Mouse (Mus musculus): ENCODE data around the gene Elovl3.
"Not testable (repeated sequence)": the region's sequence is repeated elsewhere in the genome, so short reads cannot be mapped to it uniquely, and the experiment has no call there.

Elovl3 gene

DNA sequence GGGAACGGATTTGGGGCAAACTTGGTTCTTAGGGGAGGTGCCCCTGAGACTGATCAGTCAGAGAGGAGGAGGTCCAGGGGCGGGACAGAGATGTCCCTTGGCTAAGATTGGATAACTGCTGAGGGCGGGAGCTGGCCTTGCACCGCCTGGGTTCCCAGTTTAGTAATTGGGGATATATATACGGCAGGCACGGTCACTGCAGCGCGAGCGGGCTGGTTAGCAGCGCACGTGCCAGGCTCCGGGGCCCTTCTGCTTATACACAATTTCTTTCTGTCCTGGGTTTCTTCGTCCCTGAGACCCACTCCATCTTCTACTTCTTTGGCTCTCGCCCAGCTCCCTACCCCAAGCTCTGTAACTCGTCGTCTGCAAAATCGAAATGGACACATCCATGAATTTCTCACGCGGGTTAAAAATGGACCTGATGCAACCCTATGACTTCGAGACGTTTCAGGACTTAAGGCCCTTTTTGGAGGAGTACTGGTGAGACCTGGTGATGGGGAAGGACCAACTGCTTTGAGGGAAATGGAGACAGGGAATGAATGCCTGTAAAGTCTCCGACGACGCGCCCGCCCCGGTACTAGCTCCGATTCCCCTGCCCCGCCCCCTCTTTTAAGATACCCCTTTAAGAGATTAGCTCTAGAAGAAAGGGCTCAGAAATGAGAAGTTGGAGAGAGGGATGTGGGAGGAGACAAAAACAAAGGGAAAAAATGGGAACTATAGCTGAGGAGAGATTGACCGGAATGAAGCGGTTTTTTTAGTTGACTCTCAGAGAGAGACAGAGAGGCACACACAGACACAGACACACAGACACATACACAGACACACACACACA lies at the start of gene Elovl3:
Gene Elovl3 (plus strand): TSS at position 204 of the 832 bp plus-strand sequence.
- CTCF ChIA-PET, result interaction anchor here (0.6 to 1.0 kb wide), 3 partner anchors 66 to 258 kb away, joined by 3 to 14 read pairs (median 4); no protein-coding TSS in a partner anchor

DNA sequence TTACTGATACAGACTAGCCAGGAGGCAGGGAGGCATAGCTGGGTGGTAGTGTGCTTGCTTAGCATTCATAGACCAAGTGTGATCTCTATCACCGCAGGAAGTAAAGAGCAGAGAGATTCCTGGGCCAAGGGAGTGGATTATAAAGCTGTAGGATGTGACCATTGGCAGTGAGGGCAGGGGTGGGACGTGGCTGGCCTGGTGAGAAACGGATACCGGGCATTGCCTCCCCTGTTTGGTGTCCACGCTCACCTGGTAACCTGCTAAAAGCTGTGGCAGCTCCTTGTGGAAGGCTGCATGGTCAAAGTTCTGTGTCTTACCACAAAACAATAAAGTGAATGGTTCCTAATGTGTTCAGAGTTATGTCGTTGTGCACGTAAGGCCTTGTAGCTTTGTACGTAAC lies 46.5 kb upstream of the Elovl3 start:
- CTCF ChIA-PET, result no interaction called here

DNA sequence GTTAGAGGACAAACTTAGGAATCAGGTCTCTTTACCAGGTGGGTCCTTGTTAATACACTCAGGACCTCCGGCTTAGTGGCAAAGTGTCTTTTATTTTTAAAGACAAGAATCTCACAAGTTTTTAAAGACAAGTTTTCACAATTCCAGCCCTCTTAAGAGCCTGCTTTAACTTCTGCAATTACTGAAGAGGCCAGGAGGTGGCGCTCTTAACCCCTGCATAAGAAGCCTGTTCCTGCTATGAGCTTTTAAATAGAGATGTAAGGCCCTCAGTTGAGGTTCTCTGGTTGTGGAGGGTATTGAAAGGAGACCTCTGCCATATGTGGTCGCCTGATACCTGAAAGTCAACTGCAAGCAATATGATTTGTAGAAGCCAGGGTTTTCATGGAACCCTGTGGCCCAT lies 45.4 kb upstream of the Elovl3 start:
- CTCF ChIA-PET, result interaction anchor here (0.6 kb wide), 1 partner anchor 909 kb away, joined by 10 read pairs; no protein-coding TSS in a partner anchor

DNA sequence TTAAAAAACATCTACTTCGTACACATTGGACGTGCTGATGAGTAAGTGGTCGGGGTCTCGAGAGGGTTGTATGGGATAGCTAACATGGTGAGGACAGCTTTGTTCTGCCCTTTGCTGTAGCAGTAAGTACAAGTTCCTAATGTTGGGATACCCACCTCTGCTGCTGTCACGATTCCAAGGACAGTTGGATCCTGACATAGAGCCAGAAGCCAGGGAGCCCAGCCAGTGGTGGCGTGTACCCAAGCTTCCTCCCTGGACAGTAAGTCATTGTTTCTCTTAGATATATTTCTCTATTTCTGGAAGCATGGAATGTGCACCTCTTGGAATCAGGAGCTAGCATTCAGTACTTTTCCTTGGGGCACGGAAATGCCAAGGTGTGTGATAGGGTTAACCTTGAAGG lies 43.8 kb upstream of the Elovl3 start:
- CTCF ChIA-PET, result interaction anchor here (0.5 to 0.7 kb wide), 3 partner anchors 37 to 383 kb away, joined by 3 to 11 read pairs (median 3); no protein-coding TSS in a partner anchor

DNA sequence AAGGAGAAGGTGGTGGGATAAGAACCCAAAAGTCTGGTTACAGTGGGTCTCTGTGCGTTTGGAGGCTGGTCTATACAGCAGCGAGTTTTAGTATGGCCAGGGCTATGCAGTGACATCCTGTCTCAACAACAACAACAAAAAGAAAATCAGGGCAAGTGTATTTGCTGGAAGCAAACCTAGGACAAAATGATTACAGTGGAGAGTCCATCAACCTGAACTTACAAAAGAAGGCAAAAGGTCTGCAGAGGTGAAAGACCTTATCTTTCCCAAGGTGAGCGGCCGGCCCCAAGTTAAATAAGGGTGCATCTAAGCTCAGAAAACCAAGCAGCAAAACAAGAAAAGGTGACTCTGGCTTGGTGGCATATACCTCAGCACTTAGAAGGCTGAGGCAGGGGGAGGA lies 40.1 kb upstream of the Elovl3 start:
- CTCF ChIA-PET, result no interaction called here

DNA sequence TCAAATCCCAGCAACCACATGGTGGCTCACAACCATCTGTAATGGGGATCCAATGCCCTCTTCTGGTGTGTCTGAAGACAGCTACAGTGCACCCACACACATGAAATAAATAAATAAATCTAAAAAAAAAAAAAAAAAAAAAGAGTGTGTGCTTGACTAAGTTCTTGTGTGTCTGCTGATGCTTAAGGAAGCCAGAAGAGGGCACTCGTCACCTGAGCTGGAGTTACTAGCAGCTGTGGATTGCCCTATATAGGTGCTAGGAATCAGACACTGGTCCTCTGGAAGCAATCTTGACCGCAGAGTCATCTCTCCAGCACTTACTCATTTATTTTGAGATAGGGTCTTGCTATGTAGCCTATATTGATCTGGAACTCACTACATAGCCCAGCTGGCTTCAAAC lies 37.6 kb upstream of the Elovl3 start:
- CTCF ChIA-PET, result no interaction called here

DNA sequence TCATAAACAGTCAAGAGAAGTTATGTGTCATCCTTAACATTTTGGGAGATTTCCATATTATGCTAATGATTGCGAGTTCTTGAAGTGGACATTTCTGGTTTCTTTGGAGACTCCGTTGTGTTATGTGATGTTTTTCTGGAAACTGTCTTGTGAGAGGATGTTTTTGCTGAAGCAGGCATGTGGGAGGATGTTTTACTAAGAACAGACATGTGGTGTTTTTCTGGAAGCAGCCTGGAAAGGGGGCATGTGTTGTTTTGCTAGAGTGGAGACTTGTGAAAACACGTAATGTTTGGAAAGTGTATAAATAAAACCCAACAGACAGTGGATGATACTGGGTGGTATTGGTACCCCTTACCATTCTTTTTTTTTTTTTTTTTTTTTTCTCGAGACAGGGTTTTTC lies 36.4 kb upstream of the Elovl3 start:
- CTCF ChIA-PET, result interaction anchor here (0.6 kb wide), 1 partner anchor 32 kb away, joined by 3 read pairs; no protein-coding TSS in a partner anchor

DNA sequence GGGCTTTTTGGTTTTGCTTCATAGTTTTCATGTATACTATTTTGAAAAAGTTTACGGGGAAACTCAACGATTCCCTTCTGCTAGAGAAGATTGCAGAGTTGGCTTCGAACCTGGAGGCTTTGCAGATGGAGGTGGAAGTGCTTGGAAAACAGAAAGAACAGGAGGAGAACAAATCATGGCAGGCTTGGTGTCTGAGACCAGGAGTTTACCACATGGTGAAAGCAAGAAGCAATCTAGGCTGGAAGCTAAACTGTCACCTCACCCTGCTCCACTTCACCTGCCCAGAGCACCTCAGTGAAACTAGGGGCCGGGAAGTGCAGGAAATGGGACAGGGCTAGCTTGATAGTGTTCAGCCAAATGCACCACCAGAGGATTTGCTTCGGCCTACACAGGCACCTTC lies 35.3 kb upstream of the Elovl3 start:
- CTCF ChIA-PET, result no interaction called here

DNA sequence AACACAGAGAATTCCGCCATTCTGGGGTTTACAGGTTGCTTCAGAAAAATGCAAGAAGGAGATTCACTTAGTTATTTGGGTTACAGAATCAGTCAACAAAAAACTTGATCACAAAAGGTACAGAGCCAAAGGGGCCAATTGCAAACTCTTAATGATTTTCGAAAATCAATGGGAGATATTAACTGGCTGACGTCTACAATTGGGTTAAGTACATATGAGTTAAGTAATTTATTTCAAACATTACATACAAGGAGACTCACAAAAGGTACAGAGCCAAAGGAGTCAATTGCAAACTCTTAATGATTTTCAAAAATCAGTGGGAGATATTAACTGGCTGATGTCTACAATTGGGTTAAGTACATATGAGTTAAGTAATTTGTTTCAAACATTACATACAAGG lies 32.1 kb upstream of the Elovl3 start:
- CTCF ChIA-PET, result no interaction called here

DNA sequence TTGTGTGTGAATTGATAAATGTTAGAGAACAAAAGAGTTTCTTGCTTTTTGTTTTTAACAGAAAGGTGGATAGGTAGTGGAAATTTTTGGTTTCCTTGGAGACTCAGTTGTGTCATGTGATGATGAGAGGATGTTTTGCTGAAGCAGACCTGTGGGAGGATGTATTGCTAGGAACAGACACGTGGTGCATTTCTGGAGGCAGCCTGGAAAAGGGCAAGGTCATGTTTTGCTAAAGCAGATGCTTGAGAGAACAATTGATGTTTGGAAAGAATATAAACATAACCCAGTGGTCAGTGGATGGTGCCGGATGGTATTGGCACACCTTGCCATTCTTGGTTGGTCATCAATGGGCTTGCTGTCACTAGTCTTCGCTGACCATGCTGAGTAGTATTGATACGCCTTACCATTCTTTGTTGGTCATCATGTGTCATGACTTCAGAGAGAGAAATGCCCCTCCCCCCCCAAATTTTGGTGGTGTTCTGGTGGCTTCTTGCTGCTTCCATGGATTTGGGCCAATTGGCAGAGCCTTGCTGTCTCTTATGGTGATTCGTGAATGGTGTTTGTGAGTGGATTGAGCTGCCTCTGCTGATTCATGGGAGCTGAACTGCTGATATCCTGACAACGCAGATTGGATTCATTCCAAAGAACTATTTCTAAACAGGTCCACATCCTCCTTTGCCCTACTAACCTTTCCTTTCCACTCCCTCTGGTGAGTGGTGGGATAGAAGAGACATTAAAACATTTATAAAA lies 28.1 kb upstream of the Elovl3 start:
- CTCF ChIA-PET, result no interaction called here

DNA sequence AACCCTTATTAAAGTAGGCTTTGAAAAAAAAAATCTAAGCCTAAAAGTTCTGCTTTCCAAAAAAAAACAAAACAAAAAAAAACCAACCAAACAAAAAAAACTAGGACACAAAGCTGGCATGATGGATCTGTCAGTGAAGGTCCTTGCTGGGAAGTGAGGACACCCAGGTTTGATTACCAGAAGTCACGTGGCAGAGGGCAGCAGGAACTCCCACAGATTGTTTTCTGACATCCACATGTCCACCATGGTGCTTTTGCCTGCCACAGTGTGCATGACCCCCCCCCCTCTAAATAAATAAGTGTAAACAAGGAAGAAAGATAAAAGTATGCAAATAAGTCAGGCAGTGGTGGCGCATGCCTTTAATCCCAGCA lies 27.5 kb upstream of the Elovl3 start:
- CTCF ChIA-PET, result no interaction called here

DNA sequence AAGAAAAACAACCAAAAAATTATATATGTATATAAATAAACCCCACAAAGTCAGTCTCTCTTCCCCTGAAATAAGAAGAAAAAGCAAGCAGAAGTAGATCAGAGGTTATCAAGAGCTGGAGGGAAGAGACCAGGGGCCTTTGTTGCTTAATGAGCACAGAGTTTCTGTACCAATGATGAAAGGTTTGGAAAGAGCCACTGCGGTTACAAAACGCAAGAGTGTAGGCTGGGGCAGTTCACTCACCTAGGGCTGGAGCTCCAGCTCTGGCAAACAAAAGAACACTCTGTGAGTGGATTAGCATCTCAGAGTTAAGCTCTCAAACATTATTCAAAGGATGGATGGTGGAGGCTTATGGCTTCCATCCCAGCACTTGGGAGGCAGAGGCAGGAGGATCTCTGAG lies 21.5 kb upstream of the Elovl3 start:
- CTCF ChIA-PET, result interaction anchor here (0.6 kb wide), 1 partner anchor 263 kb away, joined by 5 read pairs; no protein-coding TSS in a partner anchor

DNA sequence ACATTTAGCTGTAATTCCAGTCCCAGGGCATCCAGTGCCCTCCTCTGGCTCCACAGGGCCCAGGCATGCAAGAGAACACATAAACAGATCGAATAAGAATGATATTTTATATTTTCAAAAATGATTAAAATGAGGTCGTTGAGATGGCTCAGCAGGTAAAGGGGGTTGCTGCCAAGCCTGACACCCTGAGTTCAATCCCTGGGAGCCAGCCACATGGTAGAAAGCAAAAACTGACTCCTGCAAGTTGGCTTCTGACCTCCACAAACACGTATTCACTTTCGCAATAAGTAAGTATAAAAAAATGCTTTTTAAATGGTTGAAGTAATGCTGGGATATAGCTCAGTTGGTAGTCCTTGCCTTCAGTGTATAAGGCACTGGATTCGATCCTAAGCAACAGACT lies 20.9 kb upstream of the Elovl3 start:
- CTCF ChIA-PET, result interaction anchor here (0.6 kb wide), 1 partner anchor 264 kb away, joined by 5 read pairs; no protein-coding TSS in a partner anchor

DNA sequence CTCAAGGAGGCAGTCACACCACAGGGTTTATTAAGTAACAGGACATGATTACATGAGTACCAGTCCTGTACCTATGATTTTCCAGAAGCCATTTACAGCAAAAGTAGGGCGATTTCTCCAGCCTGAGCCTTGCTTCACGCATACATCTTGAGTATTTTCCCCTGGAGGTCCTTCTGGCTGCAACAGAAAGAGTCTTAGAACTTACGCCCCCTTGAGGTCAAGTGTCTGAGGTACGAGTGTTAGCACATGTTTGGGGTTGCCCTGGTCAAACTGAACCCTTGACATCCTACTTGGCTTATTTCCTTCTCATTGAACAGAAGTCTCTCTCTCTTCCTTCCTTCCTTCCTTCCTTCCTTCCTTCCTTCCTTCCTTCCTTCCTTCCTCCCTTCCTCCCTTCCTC lies 17.1 kb upstream of the Elovl3 start:
- CTCF ChIA-PET, result no interaction called here

DNA sequence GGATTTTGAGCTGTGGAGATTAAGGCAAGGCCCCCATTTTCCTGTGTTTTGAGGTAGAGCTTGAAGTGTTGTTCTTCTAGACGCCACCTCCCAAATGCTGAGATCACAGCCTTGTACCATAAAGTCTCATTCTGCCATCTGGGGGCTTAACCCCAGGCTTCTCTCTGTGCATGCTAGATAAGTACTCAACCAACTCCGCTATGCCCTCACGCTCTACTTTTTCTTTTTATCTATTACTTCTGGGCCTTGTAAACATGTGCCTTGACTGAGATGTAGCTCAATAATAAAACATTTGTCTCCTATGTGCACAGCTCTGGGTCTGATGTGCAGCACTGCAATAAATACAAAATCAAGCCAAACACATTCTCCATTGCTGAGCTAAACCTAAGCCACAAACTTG lies 12.2 kb upstream of the Elovl3 start:
- CTCF ChIA-PET, result no interaction called here

DNA sequence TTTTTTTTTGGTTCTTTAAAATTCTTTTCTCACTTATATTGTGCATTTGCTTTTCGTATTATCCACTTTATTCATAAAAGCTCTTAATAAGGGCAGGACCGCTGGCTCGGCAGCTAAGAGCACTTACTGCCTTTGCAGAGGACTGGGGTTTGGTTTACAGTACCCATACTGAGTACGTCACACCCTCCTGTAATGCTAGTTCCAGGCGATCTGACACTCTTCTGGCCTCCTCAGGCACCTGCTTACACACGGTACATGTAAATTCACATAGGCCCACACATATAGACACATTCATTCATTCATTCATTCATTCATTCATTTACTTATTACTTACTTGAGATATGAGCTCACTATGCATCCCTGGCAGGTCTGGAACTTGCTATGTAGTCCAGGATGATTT lies 10.8 kb upstream of the Elovl3 start:
- CTCF ChIA-PET, result interaction anchor here (0.5 kb wide), 1 partner anchor 168 kb away, joined by 3 read pairs; no protein-coding TSS in a partner anchor

DNA sequence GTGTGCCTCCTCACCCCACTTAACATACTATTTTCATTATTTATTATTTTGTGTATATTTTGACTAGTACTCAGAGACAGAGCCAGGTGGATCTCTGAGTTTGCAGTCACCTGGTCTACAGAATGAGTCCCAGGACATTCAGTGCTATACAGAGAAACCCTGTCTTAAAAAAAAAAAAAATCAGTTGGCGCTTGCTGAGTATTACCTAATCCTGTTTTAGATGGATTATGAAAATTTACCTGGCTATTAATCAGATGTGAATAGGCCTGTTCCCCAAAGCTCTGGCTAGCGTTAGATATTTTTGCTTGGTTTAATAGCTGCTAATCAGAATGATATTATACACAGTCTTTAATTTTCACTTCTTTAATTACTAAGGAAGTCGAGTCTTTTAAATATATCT lies 7.8 kb upstream of the Elovl3 start:
- CTCF ChIA-PET, result no interaction called here

DNA sequence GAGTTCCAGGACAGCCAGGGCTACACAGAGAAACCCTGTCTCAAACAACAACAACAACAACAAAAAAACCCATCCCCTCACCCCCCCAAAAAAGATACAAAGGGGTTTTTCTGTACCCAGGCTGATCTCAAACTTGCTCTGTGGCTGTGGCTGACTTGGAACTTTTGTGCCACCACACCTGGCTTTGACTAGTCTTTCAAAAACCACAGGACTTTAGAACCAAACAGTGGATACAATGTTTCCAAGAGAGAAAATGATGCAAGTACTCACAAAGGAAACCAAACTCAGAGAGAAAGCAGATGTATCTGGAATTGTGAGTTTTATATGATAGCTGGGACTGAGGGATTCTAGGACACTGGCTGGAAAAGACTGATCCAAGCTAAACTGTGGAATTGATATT lies 7.0 kb upstream of the Elovl3 start:
- CTCF ChIA-PET, result interaction anchor here (0.5 kb wide), 1 partner anchor 414 kb away, joined by 3 read pairs; no protein-coding TSS in a partner anchor

DNA sequence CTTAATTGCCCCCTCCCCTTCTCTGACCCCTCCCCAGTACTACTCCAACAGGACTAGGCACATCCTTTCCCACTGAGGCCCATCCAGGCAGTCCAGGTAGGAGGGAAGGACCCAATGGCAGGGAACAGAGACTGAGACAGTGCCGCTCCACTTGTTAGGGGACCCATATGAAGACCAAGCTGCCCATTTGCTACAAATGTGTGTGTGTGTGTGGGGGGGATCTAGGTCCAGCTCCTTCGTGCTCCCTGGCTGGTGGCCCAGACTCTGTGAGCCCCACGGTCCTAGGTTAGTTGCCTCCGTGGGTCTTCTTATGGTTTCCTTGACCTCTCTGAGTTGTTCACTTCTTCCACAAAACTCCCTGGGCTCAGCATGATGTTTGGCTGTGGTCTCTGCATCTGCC lies 5.4 kb upstream of the Elovl3 start:
- CTCF ChIA-PET, result no interaction called here

DNA sequence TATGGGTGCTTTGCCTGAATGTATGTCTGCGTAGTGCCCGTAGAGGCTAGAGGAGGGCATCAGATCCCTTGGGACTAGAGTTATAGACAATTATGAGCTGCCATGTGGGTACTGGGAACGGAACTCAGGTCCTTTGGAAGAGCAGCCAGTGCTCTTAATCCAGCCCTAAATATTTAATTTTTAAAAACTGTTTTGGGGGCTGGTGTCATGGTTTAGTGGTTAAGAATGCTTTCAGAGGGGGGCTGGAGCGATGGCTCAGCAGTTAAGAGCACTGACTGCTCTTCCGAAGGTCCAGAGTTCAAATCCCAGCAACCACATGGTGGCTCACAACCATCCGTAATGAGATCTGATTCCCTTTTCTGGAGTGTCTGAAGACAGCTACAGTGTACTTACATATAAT lies 2.0 kb upstream of the Elovl3 start:
- CTCF ChIA-PET, result not testable (repeated sequence)

DNA sequence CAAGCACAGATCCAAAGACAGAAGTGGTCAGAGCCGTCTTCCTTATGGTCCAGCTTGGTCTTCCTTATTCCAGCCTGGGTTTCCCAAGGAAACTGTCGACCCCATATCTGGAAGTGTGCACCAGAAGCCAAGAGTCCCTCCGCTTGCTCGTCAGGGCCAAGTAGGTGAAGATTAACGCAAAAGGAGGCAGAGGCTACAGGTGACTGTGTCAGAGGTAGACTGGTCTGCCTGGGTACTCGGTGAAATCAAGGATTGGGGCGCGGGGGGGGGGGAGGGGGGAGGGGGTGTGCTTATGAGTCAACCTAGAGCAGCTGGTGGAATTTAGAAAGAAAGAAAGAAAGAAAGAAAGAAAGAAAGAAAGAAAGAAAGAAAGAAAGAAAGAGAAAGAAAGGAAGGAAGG lies 414 bp upstream of the Elovl3 start:
- CTCF ChIA-PET, result interaction anchor here (0.7 to 1.0 kb wide), 2 partner anchors 66 to 259 kb away, joined by 4 to 14 read pairs; no protein-coding TSS in a partner anchor

DNA sequence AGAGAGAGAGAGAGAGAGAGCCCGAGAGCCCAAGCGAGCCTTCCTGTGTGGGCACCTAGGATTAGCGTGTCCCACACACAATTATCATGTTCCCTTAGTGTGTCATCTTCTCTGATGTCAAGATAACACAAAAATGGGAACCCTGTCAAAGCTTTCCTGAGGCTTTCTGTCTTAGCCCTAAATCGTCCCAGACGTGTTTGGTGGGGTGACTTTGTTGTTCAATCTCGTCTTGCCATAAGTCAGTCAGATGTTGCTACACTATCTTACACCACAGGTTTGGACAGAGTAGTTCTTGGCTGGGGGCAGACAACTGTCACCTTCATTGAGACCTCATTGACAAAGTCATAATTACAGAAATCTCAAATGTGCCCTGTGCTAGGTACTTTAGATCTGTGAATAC lies 880 bp downstream of the Elovl3 start:
- CTCF ChIA-PET, result interaction anchor here (0.6 kb wide), 1 partner anchor 89 kb away, joined by 3 read pairs; no protein-coding TSS in a partner anchor

DNA sequence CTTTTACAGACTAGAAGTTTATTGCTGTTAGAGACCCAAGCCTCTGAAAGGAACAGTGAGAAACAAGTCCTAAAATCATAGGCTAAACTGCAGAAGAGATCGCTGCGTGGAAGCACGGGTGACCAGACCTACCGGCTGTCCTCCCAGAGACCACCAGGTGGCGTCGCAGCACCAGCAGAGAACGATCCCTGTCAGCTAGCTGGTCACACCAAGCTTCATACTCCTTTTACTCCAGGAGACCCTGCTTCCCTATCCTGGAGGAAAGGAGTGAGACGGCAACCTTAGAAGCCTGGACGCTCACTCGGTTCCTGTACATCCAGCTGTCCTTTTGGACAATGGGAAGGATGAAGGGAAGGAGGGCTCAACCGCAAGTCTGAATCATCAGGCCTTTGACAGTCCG lies 3.6 kb downstream of the Elovl3 start:
- CTCF ChIA-PET, result interaction anchor here (0.7 to 1.1 kb wide), 3 partner anchors 114 to 331 kb away, joined by 3 to 5 read pairs (median 3); no protein-coding TSS in a partner anchor
